Mouse (Mus musculus): Measurements from ENCODE around the gene Armc12. TPM values are rescaled to one million over a fixed set of nuclear protein-coding genes. Genes with fewer than 3 reads are reported as not detected.

The Armc12 gene
- not detected in 2 replicates for polyA plus RNA-seq (2014; fragmentation: Nextera tagmentation; extraction: Ambion mirVana)

- Histone ChIP-seq H3K9ac (ENCODE audit: low read depth, low read length) (no peak within 1 kb of the TSS), H3K4me1 (ENCODE audit: control insufficient read depth, insufficient read depth, low read length) (no peaks in the 10 kb centered on the region; the same call in 1 of the 2 replicates), H3K4me3 (ENCODE audit: low read depth, low read length) (no peak within 1 kb of the TSS), H3K27ac (ENCODE audit: low read depth, low read length) (no peak within 1 kb of the TSS), H3K9me3 (replicated peaks; ENCODE audit: control insufficient read depth, low read length) (no peaks in the 10 kb centered on the region), H3K36me3 (ENCODE audit: control insufficient read depth, insufficient read depth, low read length) (no peaks in the 10 kb centered on the region), H3K27me3 (ENCODE audit: control insufficient read depth, insufficient read depth, low read length) (peaks cover 8% of the 10 kb centered on the region), H3K4me2 (no peak within 1 kb of the TSS)
- 80% methylated on average over 6 of the region's 6 CpGs for WGBS (ENCODE audit: insufficient replicate concordance)
- no peak for ATAC-seq (replicated peaks; ENCODE audit: insufficient number of reproducible peaks, low FRiP score, low TSS enrichment)
Measured at GRCm38 (mm10) chr17:28530506-28530905, at the start of gene Armc12. TSS of gene Armc12 (plus strand) at chr17:28530806.

DNA sequence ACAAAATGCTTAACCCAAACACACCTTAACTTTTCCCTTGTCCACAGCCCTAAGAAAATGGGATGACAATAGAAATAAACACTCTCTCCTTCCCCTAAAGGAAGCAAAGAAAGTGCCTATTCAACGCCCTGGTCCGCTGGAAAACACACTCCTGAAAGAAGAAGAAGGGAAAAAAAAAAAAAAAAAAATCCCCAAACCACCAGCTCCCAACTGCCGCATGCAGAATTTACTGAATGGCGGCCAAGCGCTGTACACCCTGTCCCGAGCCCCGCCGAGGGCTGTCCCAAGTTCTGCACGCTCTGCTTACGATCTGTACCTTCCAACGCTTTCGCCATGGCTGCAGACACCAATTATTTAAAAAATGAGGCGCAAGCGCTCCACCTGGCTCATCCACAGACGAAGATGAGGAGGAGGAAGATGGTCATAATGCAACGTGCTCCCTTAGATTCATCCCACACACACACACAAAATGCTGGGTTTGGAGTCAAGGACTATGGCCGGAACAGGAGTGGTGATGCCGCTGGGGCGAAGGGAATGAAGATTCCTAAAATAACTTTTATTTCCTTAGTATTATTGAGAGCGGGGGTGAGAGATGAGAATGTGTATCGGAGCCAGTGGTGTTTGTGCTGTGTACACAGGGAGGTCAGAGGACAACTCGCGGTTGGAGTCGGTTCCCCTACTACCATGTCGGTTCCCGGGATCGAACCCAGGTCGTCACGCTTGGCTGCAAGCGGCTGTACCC, 45.7 kb upstream of the Armc12 start:
- Histone ChIP-seq H3K27ac (ENCODE audit: low read depth, low read length) (no peak overlapping the region), H3K9me3 (replicated peaks; ENCODE audit: control insufficient read depth, low read length) (no peaks in the 10 kb centered on the region), H3K4me3 (ENCODE audit: low read depth, low read length) (peak overlapping the region; percentile 94), H3K27me3 (ENCODE audit: control insufficient read depth, insufficient read depth, low read length) (no peaks in the 10 kb centered on the region), H3K9ac (ENCODE audit: low read depth, low read length) (peak overlapping the region; percentile 85), H3K4me2 (peak overlapping the region; percentile 75), H3K36me3 (ENCODE audit: control insufficient read depth, insufficient read depth, low read length) (no peaks in the 10 kb centered on the region), H3K4me1 (ENCODE audit: control insufficient read depth, insufficient read depth, low read length) (peaks cover 3% of the 10 kb centered on the region; the same call in 1 of the 2 replicates)
- no peak for ATAC-seq (replicated peaks; ENCODE audit: insufficient number of reproducible peaks, low FRiP score, low TSS enrichment)
- WGBS (ENCODE audit: insufficient replicate concordance), result 7% methylated on average over 30 of the region's 30 CpGs

GRCm38 (mm10) chr17:28485446-28485948, 45.1 kb upstream of the Armc12 start:
- Histone ChIP-seq H3K4me1 (ENCODE audit: control insufficient read depth, insufficient read depth, low read length) (peaks cover 3% of the 10 kb centered on the region; the same call in 1 of the 2 replicates), H3K9me3 (replicated peaks; ENCODE audit: control insufficient read depth, low read length) (no peaks in the 10 kb centered on the region), H3K27me3 (ENCODE audit: control insufficient read depth, insufficient read depth, low read length) (no peaks in the 10 kb centered on the region), H3K9ac (ENCODE audit: low read depth, low read length) (peak overlapping the region; percentile 85), H3K36me3 (ENCODE audit: control insufficient read depth, insufficient read depth, low read length) (no peaks in the 10 kb centered on the region), H3K27ac (ENCODE audit: low read depth, low read length) (peak overlapping the region; percentile 81), H3K4me2 (peak overlapping the region; percentile 75), H3K4me3 (ENCODE audit: low read depth, low read length) (peak overlapping the region; percentile 94)
- peak; percentile 22; the same call in 1 of the 2 replicates for ATAC-seq (replicated peaks; ENCODE audit: insufficient number of reproducible peaks, low FRiP score, low TSS enrichment)
- under 1% methylated on average over 55 of the region's 77 CpGs for WGBS (ENCODE audit: insufficient replicate concordance)

DNA sequence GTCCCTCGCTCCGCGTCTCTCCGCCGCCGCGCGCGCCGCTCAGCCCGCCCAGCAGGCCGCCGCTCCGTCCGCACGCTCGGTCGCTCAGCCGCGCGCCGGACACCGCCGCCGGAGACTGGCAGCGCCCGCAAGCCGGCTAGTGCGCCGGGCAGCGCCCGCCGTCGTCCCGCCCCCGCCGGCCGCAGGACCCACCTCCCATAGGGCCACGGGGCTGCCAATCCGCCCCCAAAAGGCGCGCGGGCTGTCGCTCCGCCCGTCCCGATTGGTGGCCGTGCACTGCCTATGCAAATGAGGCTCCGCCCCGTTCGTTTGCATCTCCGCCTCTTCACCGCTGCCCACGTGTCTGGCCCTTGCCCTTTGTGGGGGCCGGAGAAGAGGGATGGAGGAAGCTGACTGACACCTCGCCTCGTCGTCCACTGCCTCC, 44.6 kb upstream of the Armc12 start:
- Histone ChIP-seq H3K9ac (ENCODE audit: low read depth, low read length) (peak overlapping the region; percentile 85), H3K9me3 (replicated peaks; ENCODE audit: control insufficient read depth, low read length) (no peaks in the 10 kb centered on the region), H3K27ac (ENCODE audit: low read depth, low read length) (peak overlapping the region; percentile 81), H3K4me1 (ENCODE audit: control insufficient read depth, insufficient read depth, low read length) (peaks cover 3% of the 10 kb centered on the region; the same call in 1 of the 2 replicates), H3K36me3 (ENCODE audit: control insufficient read depth, insufficient read depth, low read length) (no peaks in the 10 kb centered on the region), H3K27me3 (ENCODE audit: control insufficient read depth, insufficient read depth, low read length) (no peaks in the 10 kb centered on the region), H3K4me3 (ENCODE audit: low read depth, low read length) (peak overlapping the region; percentile 94), H3K4me2 (peak overlapping the region; percentile 75)
- peak; percentile 99 for ATAC-seq (replicated peaks; ENCODE audit: insufficient number of reproducible peaks, low FRiP score, low TSS enrichment)
- WGBS (ENCODE audit: insufficient replicate concordance), result under 1% methylated on average over 55 of the region's 58 CpGs

- Histone ChIP-seq H3K27me3 (ENCODE audit: control insufficient read depth, insufficient read depth, low read length) (no peaks in the 10 kb centered on the region), H3K27ac (ENCODE audit: low read depth, low read length) (no peak overlapping the region), H3K9me3 (replicated peaks; ENCODE audit: control insufficient read depth, low read length) (no peaks in the 10 kb centered on the region), H3K4me1 (ENCODE audit: control insufficient read depth, insufficient read depth, low read length) (peaks cover 3% of the 10 kb centered on the region; the same call in 1 of the 2 replicates), H3K4me3 (ENCODE audit: low read depth, low read length) (no peak overlapping the region), H3K36me3 (ENCODE audit: control insufficient read depth, insufficient read depth, low read length) (no peaks in the 10 kb centered on the region), H3K4me2 (no peak overlapping the region), H3K9ac (ENCODE audit: low read depth, low read length) (no peak overlapping the region)
- 75% methylated on average over 6 of the region's 6 CpGs for WGBS (ENCODE audit: insufficient replicate concordance)
- ATAC-seq (replicated peaks; ENCODE audit: insufficient number of reproducible peaks, low FRiP score, low TSS enrichment), result no peak
Measured at GRCm38 (mm10) chr17:28486720-28487119, 43.9 kb upstream of the Armc12 start.

DNA sequence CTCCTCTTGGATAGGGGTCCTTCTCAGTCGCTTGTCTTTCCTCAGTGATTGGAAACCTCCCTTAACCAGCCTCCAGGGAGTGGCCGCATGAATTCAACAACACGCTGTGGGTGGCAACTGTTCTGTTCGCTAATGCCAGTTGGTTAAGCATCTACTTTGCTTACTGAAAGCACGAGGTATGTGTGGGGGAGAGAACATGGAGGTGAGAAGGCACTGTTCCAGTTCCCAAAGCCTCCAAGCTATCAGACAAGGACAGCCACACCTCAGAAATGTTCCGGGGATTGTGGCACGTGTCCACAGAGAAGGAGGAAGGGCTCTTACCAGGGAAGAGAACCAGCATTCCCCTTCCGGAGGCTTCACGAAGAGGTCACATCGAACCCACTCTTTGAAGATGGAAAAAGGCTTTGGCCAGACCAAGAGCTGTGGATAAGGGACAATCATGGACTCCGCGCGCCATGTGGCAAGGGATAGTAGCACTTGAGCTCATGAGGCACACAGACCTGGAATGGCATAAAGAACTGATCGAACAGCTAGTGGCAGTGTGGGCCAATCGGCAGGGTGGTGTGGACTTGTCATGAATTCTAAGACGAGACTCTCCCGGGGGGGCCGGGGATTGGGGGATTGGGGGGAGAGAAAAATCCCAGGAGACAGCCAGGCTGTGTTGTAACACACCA, 42.9 kb upstream of the Armc12 start:
- H3K4me3 ChIP-seq (ENCODE audit: low read depth, low read length), result no peak overlapping the region
- no peak for ATAC-seq (replicated peaks; ENCODE audit: insufficient number of reproducible peaks, low FRiP score, low TSS enrichment)
- no peak overlapping the region for H3K27ac ChIP-seq (ENCODE audit: low read depth, low read length)
- no peaks in the 10 kb centered on the region for H3K9me3 ChIP-seq (replicated peaks; ENCODE audit: control insufficient read depth, low read length)
- H3K36me3 ChIP-seq (ENCODE audit: control insufficient read depth, insufficient read depth, low read length), result no peaks in the 10 kb centered on the region
- H3K27me3 ChIP-seq (ENCODE audit: control insufficient read depth, insufficient read depth, low read length), result no peaks in the 10 kb centered on the region
- no peak overlapping the region for H3K4me2 ChIP-seq
- peaks cover 3% of the 10 kb centered on the region; the same call in 1 of the 2 replicates for H3K4me1 ChIP-seq (ENCODE audit: control insufficient read depth, insufficient read depth, low read length)
- H3K9ac ChIP-seq (ENCODE audit: low read depth, low read length), result no peak overlapping the region
- WGBS (ENCODE audit: insufficient replicate concordance), result 91% methylated on average over 18 of the region's 18 CpGs

DNA sequence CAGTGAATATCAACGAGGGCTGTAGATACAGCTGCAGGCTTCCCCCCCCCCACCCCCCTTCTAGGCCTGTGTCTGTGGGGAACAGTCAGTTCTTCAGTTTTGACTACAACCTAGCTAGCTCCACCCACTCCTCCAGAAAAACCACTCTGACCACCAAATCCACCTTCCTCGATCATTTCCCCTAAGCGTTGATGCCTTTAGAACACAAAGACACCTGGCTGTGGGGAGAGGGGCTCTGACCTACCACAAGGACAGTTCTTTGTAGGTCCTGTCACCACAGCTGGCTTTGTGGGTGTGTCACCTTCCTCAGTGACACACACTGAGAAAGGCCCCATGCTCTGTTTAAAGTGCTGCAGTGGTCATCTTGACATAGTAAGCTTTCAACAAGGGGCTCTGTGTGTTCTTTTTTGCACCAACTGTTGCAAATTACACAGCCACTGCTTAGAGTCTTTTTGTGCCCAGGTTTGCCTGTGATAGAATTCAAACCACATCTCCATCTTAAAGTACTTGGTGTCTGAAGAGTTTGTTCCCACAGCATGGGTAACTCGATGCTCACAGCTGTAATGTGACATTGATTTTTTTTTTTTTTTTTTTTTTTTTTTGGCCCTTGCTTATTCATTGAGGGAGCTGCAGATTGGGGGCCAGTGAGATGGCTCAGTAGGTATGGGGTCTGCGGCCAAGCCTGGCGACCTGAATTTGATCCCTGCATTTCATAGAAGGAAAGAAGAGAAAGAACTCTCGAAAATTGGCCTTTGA, 42.2 kb upstream of the Armc12 start:
- no peak overlapping the region for H3K9ac ChIP-seq (ENCODE audit: low read depth, low read length)
- H3K9me3 ChIP-seq (replicated peaks; ENCODE audit: control insufficient read depth, low read length), result no peaks in the 10 kb centered on the region
- no peaks in the 10 kb centered on the region for H3K36me3 ChIP-seq (ENCODE audit: control insufficient read depth, insufficient read depth, low read length)
- no peak overlapping the region for H3K4me3 ChIP-seq (ENCODE audit: low read depth, low read length)
- WGBS (ENCODE audit: insufficient replicate concordance), result 73% methylated on average over 7 of the region's 7 CpGs
- no peak overlapping the region for H3K27ac ChIP-seq (ENCODE audit: low read depth, low read length)
- ATAC-seq (replicated peaks; ENCODE audit: insufficient number of reproducible peaks, low FRiP score, low TSS enrichment), result no peak
- peaks cover 3% of the 10 kb centered on the region; the same call in 1 of the 2 replicates for H3K4me1 ChIP-seq (ENCODE audit: control insufficient read depth, insufficient read depth, low read length)
- no peaks in the 10 kb centered on the region for H3K27me3 ChIP-seq (ENCODE audit: control insufficient read depth, insufficient read depth, low read length)
- H3K4me2 ChIP-seq, result no peak overlapping the region
